Mouse (Mus musculus) spleen, adult 18-20 months (tissue): ENCODE measurements around the gene Ip6k2.

Source experiments
- DNase-seq, 2 experiments: peaks; one replicate each; pipeline ENCODE4 v3.0.0; 2022; ENCODE audit warnings: mixed read lengths in 2 of 2

Gene Ip6k2

GRCm38 (mm10) chr9:108783548-108784463, at the start of gene Ip6k2:
Ip6k2 (plus strand) TSS chr9:108783796.
- DNase-seq = peak; percentile 92 to 94

- DNase-seq = no peak
Measured at GRCm38 (mm10) chr9:108734626-108735025, 49.0 kb upstream of the Ip6k2 start.

- DNase-seq = no peak
Measured at GRCm38 (mm10) chr9:108739239-108739638, 44.4 kb upstream of the Ip6k2 start.

GRCm38 (mm10) chr9:108740062-108740461, 43.5 kb upstream of the Ip6k2 start:
- no peak for DNase-seq

- no peak for DNase-seq
Measured at GRCm38 (mm10) chr9:108742048-108742447, 41.5 kb upstream of the Ip6k2 start.

GRCm38 (mm10) chr9:108746876-108747499, 36.6 kb upstream of the Ip6k2 start:
- no peak for DNase-seq

- no peak for DNase-seq
Measured at GRCm38 (mm10) chr9:108747694-108748093, 35.9 kb upstream of the Ip6k2 start.

GRCm38 (mm10) chr9:108748600-108749183, 34.9 kb upstream of the Ip6k2 start:
- DNase-seq = no peak

GRCm38 (mm10) chr9:108750616-108751015, 33.0 kb upstream of the Ip6k2 start:
- no peak for DNase-seq

GRCm38 (mm10) chr9:108752142-108752920, 31.3 kb upstream of the Ip6k2 start:
- DNase-seq = no peak

- DNase-seq = peak; percentile 16 to 47
Measured at GRCm38 (mm10) chr9:108753326-108753725, 30.3 kb upstream of the Ip6k2 start.

- DNase-seq = no peak
Measured at GRCm38 (mm10) chr9:108753976-108754375, 29.6 kb upstream of the Ip6k2 start.

- DNase-seq = no peak
Measured at GRCm38 (mm10) chr9:108754423-108754822, 29.2 kb upstream of the Ip6k2 start.

- no peak for DNase-seq
Measured at GRCm38 (mm10) chr9:108757406-108757805, 26.2 kb upstream of the Ip6k2 start.

- DNase-seq = no peak
Measured at GRCm38 (mm10) chr9:108759121-108759520, 24.5 kb upstream of the Ip6k2 start.

- peak in 1 of 2 experiments; percentile 43 for DNase-seq
Measured at GRCm38 (mm10) chr9:108759805-108760204, 23.8 kb upstream of the Ip6k2 start.

- DNase-seq = no peak
Measured at GRCm38 (mm10) chr9:108761561-108761960, 22.0 kb upstream of the Ip6k2 start.

- no peak for DNase-seq
Measured at GRCm38 (mm10) chr9:108764971-108765370, 18.6 kb upstream of the Ip6k2 start.

GRCm38 (mm10) chr9:108776614-108777013, 7.0 kb upstream of the Ip6k2 start:
- DNase-seq = no peak

GRCm38 (mm10) chr9:108777276-108777675, 6.3 kb upstream of the Ip6k2 start:
- no peak for DNase-seq

GRCm38 (mm10) chr9:108780959-108781358, 2.6 kb upstream of the Ip6k2 start:
- no peak for DNase-seq

GRCm38 (mm10) chr9:108781891-108782290, 1.7 kb upstream of the Ip6k2 start:
- no peak for DNase-seq
